Mouse (Mus musculus) urinary bladder, postnatal 36 days (tissue): ENCODE measurements around the gene Zfp277.

Experiments used
- DNase-seq, 2 experiments: peaks; one replicate each; pipeline ENCODE4 v3.0.0; 2022; ENCODE audit warnings: low spot score in 2 of 2, mixed read lengths in 1 of 2

The Zfp277 gene

DNA sequence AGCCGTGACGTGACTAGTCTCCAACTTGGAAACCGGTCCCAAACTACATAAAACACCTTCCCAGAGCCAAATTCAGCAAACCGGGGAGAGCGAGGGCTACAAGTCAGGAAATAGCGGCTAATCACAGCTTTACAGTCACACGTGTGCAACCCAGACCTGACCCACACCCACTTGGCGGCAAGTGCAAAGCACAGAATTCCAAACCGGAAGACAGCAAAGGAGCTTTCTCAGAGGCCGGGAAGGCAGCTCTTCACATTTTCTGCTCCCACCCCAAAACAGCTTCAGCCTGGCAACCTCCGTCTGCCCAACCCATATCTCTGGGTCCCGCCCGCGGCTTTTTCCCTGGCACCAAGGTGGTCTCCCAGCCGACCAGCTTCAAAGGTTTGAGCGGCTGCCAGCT lies 496 bp downstream of the Zfp277 start:
- DNase-seq = peak in 1 of 2 experiments; percentile 55

DNA sequence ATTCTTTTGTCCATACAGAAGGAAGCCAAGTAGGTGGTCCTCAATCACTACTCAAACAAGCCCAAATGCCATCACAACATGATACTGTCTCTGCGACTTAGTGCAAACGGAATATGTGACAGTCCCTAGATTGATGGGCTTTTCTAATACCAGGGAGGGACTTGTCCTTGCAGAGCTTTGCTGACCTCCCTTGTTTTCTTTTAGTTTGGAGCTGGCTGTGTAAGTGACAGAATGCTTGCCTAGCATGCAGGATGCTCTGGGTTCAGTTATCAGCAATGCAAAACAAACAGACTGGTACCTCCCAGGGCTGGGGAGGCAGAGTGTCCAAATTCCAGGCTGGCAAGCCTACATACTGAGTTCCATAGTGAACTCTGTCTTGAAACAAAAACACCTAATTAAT lies 7.7 kb downstream of the Zfp277 start:
- no peak for DNase-seq

DNA sequence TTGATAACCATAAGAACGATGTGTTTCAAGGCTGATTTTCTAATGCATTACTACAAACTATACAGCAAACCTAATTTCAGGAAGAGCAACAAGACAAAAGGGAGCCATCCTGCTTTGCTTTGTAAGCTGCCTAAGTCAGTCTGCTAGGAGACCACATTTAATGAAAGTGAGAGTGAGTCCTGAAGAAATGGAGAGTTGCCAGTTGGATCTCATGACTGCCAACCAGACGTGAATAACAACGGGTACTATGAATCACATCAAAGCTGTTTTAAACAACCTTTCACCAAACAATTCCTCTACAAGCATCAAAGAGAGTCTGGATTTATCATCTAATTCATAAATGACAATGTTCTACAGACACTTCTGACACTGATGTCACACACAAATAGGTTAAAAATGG lies 11.6 kb downstream of the Zfp277 start:
- no peak for DNase-seq

DNA sequence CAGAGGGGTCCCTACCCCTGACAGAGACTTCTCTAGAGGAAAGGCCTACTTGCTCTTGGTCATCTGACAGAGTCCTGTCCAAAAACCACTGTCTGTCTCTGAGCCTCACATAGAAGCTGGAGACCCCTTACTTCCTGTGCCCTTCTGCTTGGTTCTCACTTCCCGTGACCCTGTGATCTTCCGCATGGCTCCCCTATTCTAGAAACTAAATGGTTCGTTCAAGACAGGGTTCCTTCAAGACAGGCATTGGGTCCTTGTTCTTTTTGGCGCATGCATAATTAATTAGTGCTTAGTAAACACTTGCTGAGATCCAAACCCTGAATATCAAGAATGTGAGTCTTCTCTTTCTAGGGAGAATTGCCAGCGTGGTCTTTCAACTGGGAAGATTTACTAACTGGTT lies 14.6 kb downstream of the Zfp277 start:
- DNase-seq = no peak

DNA sequence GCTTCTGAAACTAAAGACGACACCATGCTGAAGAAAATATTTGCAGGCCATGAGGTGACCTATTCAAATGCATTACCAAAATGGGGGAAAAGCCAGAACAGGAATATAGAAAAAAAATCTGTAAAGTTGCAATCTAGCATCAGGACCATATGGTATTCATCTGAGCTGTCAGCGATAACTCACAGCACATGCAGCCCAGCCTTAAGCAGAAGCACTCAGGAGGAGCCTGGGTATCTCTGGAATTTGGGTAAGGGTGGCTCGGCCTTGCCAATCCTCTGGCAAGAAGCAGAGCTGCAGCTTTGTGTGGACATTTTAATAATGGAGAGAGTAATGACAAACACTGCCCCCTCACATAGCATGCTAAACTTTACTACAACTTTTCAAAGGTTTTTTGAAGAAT lies 15.7 kb downstream of the Zfp277 start:
- no peak for DNase-seq

DNA sequence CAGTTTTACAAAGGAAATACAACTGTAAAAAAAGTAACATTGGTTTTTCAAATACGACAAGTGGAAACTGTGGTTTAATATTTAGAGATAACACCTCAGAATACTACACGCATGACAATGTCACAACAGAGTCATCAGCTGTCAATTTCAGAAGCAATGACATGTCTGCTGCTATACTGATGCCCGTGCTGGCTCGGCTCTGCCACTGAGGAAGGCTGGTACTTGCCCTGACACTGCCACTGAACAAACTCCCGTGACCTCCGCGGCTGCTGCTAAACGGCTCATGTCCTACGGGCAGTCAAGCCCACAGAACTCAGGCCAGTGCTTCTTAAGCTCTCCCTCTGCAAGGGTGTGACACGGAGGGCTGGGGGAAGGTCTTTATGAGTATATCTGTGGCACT lies 18.1 kb downstream of the Zfp277 start:
- DNase-seq = no peak

DNA sequence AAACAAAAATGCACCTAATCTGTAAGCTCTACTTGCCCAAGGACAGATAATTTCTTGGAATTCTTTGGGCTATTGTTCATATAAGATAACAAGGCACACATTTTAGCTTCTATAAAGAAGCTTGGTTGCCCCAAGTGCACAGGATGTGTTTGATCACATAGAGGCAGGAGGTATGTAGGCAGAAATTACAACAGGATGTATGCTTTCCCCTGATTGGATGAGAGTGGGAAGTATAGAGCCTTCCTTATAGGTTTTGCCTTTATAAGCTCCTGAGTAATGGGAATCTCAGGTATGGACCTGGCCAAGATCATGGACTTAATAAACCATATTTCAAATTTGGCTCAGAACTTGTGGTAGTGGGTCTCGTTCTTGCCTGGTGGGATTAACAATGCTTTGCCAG lies 20.7 kb downstream of the Zfp277 start:
- DNase-seq = no peak

DNA sequence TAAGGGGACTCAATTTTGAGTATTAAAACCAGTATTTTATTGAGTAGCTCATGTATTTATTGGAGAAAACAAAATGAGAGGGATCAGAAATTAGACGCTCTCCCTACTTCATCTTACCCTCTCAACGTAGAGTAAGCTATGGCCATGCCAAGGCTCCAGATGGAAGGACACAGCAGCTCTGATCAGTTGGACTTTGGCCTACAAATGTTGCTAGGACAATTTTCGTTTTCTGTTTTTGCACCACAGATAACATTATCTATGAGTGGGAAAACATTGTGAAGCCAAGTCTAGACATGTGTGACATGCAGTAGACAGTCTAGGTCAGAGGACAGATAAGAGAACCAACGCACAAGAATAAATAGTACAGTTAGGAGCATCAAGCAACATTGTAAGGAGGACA lies 28.4 kb downstream of the Zfp277 start:
- no peak for DNase-seq

DNA sequence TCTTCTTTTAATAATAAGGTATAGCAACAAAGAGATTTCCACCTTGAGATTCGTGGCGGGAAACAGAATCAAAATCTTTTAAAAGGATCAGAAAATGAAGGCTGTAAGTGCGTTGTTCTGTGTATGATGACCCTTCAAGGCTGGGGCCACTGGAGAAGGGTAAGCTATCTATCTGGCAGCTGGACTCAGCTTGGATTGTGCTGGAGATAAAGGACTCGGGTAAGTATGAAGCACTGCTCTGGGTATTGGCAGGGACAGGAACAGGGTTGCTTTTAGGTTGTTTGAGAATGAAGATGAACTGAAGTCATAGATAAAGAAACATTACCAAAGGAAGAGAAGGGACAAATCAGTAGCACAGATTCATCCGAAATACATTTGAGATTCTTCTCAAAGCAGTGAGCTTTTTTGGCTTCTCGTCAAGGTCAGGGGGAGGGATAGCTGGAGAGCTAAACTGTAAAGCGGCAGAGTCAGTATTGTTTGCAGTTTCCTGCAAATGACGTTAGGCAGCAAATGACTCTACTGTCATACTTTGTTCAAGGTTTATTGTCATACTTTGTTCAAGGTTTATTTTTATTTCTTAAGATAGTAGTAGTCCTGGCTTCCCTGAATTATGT lies 30.3 kb downstream of the Zfp277 start:
- DNase-seq = no peak

DNA sequence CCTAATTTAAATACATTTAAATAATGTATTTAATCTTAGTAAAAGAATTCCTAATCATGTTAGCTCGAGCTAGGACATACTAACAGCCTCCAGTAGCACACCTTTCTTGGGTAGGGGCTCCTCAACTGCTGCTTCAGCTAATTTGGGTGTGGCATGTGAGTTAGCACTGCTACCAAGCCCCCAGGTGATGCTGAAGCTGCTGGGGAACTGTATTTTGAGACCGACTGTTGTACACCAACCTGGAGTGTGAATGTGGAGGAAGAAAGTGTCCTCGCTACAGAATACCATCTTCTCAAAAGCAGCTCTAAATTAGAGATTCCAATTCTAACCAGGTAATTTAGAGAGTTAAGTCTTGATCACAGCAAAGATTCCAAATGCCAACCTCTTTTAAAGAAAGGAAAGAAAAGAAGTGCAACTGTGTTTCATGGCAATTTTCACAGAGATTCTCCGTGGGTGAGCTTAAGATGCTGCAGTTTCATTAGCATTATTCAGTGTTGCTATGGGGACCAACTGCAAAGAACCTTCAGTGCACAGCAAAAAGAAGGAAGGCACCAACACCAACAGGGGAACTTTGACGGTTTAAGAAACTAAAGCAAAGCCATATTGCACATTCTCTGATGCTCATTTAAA lies 30.9 kb downstream of the Zfp277 start:
- no peak for DNase-seq

DNA sequence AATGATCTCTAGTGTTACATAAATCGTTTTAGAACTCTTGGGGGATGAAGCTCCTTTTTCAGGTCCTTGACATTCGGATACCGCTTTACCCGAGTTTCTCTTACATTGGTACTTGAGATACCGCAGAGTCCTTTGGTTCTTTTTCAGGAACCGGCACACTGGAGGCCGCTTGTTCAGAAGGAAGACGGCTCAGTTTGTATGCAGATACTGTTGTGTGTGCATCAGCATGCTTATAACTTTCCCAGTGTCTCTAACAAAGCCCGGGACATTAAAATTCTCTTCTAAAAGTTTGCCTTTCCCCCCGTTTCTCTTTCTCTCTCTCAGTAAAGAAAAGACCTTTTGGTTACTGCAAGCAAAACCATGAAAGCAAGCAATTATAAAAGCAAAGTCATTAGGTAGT lies 45.9 kb downstream of the Zfp277 start:
- DNase-seq = no peak

DNA sequence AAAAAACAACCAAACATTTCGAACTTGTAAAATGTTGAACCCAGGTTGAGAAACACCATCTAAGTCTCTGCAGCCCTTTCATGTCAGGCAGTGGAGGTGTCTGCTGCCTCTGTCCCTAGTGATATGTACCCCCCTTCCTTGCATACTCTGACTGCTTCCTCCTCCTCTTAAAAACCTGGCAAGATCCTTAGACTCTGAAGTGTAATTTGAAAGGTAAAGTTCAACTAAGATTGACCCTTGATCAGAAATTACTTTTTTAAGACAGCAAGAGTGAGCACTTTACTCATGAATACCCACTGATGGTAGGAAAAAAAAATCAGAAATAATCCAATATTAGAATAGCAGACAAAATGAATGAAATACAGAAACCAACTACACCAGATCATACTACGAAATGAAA lies 46.3 kb downstream of the Zfp277 start:
- no peak for DNase-seq

DNA sequence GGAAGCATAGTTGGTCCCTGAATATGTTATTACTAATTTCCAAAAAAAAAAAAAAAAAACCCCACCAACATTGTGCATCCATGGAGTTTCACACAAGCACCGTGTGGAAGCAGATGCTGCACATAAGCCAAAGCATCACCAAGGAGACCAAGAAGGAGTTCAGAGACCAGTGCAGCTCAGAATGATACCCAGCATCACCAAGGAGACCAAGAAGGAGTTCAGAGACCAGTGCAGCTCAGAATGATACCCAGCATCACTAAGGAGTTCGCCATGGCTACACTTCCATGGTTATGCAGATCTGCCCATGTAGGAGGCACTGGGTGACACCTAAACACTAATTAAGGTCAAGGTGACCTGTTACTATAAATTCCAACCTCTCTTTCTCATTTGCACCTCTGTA lies 46.8 kb downstream of the Zfp277 start:
- DNase-seq = no peak

DNA sequence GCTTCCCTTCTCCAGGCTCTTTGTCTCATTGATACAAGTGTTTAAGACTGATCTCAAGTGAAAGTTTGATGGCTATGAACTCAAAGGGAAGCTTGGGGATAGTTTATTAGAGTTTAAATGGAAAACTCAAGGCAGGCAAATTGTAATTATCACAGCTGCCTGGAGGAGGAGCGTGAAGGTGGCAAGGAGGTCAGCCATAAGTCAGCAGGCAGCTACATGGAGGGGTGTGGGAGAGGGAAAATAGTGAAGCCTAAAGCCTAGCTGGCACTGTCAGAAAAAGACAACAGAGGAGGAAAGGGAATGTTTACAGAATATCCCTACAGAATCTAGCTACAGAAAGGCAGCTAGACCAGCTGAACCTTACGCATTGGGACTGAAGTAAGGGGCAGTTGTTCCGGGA lies 52.8 kb downstream of the Zfp277 start:
- no peak for DNase-seq

DNA sequence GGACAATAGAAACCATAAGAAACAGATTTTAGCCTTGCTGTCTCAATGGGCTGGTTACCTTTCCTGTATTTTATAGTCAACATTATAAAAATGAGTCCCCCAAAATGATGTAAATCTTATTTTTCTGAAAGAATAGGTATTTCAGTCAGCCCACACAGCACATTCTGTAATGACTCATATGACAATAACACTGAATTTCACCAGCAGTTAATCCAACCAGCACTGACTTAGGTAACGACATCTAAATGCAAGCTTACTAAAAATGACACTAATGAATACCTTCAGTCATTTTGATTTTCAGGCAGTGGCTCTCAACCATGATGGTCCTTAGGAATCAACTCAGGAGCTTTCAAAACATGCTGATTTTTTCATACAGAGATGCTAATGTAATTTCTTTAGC lies 54.4 kb downstream of the Zfp277 start:
- no peak for DNase-seq

DNA sequence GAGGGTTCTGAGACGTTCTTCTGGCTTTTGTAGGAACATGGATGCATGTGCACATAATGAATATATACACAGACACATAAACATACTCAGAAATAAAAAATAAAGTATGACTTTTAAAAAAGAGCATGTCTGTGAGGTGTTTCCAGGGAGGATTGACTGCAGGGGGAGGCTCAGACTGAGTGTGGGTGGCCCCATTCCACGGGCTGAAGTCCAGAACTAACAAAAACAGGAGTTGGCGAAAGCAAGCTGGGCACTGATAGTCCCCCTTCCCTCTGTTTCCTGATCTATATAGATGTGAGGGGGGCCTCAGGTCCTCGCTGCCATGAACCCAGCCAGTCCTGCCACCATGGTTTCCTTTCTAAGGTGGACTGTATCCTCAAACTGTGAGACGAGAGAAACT lies 57.9 kb downstream of the Zfp277 start:
- no peak for DNase-seq

DNA sequence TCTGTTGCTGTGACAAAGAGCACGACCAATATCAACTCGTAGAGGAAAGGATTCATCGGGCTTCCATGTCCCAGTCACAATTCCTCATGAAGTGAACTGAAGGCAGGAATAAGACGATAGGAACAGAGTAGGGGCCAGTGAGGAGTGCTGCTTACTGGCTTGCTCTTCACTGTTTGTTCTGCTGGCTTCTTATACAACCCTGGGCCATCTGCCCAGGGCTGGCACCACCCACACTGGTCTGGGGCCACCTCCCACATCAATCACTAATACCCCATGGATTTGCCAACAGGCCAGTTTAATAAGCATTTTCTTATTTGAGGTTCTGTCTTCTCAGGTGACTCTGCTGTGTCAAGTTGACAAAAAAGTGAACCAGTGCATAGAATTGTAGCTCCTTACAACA lies 60.4 kb downstream of the Zfp277 start:
- DNase-seq = no peak

DNA sequence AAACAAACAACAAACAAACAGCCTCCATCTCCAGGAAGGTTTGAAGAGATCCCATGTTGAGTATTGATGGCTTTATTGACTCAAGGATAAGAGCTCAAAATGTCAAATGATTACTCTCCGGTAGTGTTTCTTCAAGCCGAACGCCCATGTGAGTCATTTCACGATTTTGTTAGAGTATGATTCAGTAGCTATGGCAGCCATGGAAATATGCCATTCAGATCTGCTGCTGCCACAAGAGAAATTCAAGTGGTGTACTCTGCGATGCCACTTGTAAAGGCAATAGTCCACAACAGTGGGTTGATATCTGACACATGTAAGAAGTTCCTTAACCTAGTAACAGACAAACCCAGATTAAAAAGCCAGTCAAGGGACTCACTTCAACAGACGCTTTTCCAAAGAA lies 62.0 kb downstream of the Zfp277 start:
- no peak for DNase-seq

DNA sequence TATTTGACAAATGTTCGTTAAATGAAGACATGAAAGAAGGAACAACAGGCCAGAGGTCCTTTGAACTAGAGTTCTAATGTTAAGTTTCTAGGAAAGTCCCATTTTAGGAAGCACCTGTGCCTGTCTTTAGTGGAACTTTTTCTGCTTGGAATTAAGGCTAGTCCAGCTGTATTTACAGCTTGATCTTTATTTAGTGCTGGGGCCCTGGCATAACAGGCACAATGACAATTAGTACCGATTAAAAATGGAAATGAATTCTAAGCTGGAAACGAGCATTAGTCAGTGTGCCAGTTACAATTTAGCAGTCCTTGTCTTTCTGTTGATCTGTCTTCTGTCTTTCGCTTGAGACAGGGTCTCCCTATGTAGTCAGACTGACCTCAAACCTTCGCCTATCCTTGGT lies 63.2 kb downstream of the Zfp277 start:
- DNase-seq = no peak

DNA sequence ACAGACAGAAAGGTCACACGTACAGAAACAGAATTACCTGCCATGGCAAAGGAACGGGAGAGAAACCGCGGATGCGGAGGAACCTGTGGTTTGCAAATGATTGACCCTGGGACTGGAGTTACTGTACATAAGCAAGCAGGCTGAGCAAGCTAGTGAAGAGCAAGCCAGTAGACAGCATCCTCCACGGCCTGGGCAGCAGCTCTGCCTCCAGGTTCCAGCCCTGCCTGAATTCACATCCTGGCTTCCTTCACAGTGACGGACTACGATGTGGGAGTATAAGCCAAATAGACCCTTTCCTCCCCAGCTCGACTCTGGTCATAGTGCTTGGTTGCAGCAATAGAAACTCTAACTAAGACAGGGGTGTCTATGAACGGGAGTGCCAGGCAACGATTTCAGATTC lies 63.9 kb downstream of the Zfp277 start:
- DNase-seq = no peak

DNA sequence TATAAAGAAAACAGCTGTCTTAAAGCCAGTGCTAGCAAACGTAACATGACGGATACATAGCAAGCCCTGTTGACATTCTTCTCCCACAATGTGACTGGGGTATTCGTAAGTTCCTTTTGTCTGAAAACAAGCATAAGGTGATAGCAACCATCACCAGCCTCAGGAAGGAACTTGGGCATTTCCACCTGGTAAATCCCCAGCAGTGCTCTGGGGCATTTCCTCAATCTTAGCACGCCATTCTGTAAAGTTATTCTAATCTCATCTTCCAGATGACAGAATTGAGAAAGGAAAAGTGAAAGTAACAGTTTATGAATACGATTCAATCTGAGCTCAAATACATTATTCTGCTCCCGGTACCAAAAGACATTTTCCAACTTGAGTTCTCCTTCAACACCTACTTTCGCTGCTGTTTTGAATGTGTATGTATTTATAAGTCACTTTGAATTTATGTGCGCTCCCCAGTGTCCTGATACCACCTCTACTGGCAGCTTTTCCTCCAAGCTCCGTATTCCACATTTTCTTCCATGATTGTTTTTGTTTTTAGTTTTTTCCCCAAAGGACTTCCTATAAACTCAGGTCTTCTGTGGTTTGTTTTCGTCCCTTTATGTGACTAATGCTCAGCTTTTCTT lies 64.4 kb downstream of the Zfp277 start:
- DNase-seq = no peak

DNA sequence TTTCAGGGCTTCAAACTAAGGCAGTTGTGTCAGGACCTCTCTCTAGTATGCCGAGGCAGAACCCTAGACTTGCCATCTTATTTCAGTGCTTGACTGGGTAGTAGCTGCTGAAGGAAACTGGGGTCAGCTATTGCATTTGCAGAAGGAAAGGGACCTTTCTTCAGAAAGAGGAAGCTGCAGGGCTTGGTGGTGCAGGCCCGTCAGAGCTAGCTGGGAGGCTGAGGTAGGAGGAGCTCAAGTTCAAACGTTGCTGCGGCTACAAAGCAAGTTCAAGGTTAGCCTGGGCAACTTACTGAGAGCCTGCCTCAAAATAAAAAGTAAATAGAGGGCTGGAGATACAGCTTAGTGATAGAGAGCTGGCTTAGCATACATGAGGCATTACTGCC lies 66.2 kb downstream of the Zfp277 start:
- no peak for DNase-seq

DNA sequence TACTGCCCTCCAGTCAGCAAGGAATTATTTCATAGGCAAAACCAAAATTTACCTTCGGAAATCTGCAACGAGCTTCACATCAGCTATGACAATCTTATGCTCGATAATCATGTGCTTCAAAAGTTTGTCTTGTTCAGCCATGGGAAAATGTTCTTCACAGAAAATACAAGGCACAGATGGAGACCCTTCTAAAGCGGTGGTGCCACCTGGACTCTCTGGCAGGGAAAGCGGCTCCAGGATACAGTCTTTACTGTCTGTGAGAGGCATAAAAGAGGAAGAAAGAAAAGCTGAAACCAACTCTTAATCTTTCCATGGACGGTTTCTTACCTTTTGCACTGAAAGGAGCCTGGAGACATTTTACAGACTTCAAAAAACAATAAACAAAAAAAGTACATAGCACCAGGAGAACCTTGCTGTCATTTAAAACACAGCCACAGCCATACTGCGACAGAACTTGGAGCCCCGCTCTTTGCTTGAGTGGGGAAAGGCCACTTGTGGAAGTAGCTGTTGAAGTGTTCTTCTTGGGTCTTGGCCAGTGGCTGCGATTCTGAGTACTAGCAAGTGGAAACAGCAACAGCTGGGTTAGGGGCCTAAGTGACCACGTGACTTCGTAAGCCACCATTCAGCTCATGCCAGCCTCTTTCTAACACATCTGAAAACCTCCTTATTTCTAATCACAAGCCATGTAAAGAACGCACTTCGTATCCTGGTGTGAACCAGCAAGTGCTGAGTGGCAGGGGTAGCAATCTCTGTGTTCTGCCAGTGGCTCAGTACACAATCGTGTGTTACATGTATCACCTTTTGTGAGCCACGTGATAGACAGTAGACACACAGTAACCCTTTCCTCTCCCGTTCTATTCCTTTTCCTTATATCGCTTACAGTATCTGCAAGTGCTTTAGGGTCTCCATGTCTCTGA lies 66.8 kb downstream of the Zfp277 start:
- no peak for DNase-seq
